Mouse (Mus musculus): ENCODE results near the gene Adamts15. TPM values are rescaled to one million over a fixed set of nuclear protein-coding genes. Genes with fewer than 3 reads are reported as not detected.

The Adamts15 gene
- 1 to 10 TPM; 3.9 to 5.4 TPM for total RNA-seq (2021)

- peak; percentile 23 to 34 for DNase-seq (ENCODE audit: extremely low spot score in 1 of 2, low spot score in 1 of 2)
Observed at GRCm38 (mm10) chr9:30922197-30922894, at the start of gene Adamts15. Gene Adamts15, minus strand, starts transcription at chr9:30922452.

GRCm38 (mm10) chr9:30971967-30972366 lies 49.7 kb upstream of the Adamts15 start:
- no peak for DNase-seq (ENCODE audit: extremely low spot score in 1 of 2, low spot score in 1 of 2)

GRCm38 (mm10) chr9:30970001-30970400 lies 47.7 kb upstream of the Adamts15 start:
- no peak for DNase-seq (ENCODE audit: extremely low spot score in 1 of 2, low spot score in 1 of 2)

GRCm38 (mm10) chr9:30968130-30968529 lies 45.9 kb upstream of the Adamts15 start:
- DNase-seq (ENCODE audit: extremely low spot score in 1 of 2, low spot score in 1 of 2): no peak

GRCm38 (mm10) chr9:30966881-30967280 lies 44.6 kb upstream of the Adamts15 start:
- no peak for DNase-seq (ENCODE audit: extremely low spot score in 1 of 2, low spot score in 1 of 2)

- no peak for DNase-seq (ENCODE audit: extremely low spot score in 1 of 2, low spot score in 1 of 2)
Observed at GRCm38 (mm10) chr9:30964685-30965084, 42.4 kb upstream of the Adamts15 start.

- DNase-seq (ENCODE audit: extremely low spot score in 1 of 2, low spot score in 1 of 2): no peak
Observed at GRCm38 (mm10) chr9:30963780-30964179, 41.5 kb upstream of the Adamts15 start.

GRCm38 (mm10) chr9:30955246-30955645 lies 33.0 kb upstream of the Adamts15 start:
- no peak for DNase-seq (ENCODE audit: extremely low spot score in 1 of 2, low spot score in 1 of 2)

GRCm38 (mm10) chr9:30953287-30953686 lies 31.0 kb upstream of the Adamts15 start:
- DNase-seq (ENCODE audit: extremely low spot score in 1 of 2, low spot score in 1 of 2): no peak

GRCm38 (mm10) chr9:30951461-30951860 lies 29.2 kb upstream of the Adamts15 start:
- no peak for DNase-seq (ENCODE audit: extremely low spot score in 1 of 2, low spot score in 1 of 2)

- no peak for DNase-seq (ENCODE audit: extremely low spot score in 1 of 2, low spot score in 1 of 2)
Observed at GRCm38 (mm10) chr9:30950592-30950991, 28.3 kb upstream of the Adamts15 start.

- no peak for DNase-seq (ENCODE audit: extremely low spot score in 1 of 2, low spot score in 1 of 2)
Observed at GRCm38 (mm10) chr9:30949971-30950370, 27.7 kb upstream of the Adamts15 start.

- no peak for DNase-seq (ENCODE audit: extremely low spot score in 1 of 2, low spot score in 1 of 2)
Observed at GRCm38 (mm10) chr9:30949422-30949821, 27.2 kb upstream of the Adamts15 start.

- no peak for DNase-seq (ENCODE audit: extremely low spot score in 1 of 2, low spot score in 1 of 2)
Observed at GRCm38 (mm10) chr9:30945276-30945675, 23.0 kb upstream of the Adamts15 start.

GRCm38 (mm10) chr9:30944234-30944633 lies 22.0 kb upstream of the Adamts15 start:
- DNase-seq (ENCODE audit: extremely low spot score in 1 of 2, low spot score in 1 of 2): no peak

GRCm38 (mm10) chr9:30943341-30943740 lies 21.1 kb upstream of the Adamts15 start:
- DNase-seq (ENCODE audit: extremely low spot score in 1 of 2, low spot score in 1 of 2): no peak

GRCm38 (mm10) chr9:30942512-30943313 lies 20.5 kb upstream of the Adamts15 start, which contains the start of gene Adamts8:
Gene Adamts8, plus strand, starts transcription at chr9:30942562.
- DNase-seq (ENCODE audit: extremely low spot score in 1 of 2, low spot score in 1 of 2): peak; percentile 35 to 38

GRCm38 (mm10) chr9:30940328-30940727 lies 18.1 kb upstream of the Adamts15 start:
- DNase-seq (ENCODE audit: extremely low spot score in 1 of 2, low spot score in 1 of 2): peak; percentile 88 to 98

GRCm38 (mm10) chr9:30936674-30937438 lies 14.6 kb upstream of the Adamts15 start:
- peak; percentile 42 to 75 for DNase-seq (ENCODE audit: extremely low spot score in 1 of 2, low spot score in 1 of 2)

GRCm38 (mm10) chr9:30934827-30935226 lies 12.6 kb upstream of the Adamts15 start:
- no peak for DNase-seq (ENCODE audit: extremely low spot score in 1 of 2, low spot score in 1 of 2)

- DNase-seq (ENCODE audit: extremely low spot score in 1 of 2, low spot score in 1 of 2): no peak
Observed at GRCm38 (mm10) chr9:30932346-30932745, 10.1 kb upstream of the Adamts15 start.
